In the genomic region with DNA sequence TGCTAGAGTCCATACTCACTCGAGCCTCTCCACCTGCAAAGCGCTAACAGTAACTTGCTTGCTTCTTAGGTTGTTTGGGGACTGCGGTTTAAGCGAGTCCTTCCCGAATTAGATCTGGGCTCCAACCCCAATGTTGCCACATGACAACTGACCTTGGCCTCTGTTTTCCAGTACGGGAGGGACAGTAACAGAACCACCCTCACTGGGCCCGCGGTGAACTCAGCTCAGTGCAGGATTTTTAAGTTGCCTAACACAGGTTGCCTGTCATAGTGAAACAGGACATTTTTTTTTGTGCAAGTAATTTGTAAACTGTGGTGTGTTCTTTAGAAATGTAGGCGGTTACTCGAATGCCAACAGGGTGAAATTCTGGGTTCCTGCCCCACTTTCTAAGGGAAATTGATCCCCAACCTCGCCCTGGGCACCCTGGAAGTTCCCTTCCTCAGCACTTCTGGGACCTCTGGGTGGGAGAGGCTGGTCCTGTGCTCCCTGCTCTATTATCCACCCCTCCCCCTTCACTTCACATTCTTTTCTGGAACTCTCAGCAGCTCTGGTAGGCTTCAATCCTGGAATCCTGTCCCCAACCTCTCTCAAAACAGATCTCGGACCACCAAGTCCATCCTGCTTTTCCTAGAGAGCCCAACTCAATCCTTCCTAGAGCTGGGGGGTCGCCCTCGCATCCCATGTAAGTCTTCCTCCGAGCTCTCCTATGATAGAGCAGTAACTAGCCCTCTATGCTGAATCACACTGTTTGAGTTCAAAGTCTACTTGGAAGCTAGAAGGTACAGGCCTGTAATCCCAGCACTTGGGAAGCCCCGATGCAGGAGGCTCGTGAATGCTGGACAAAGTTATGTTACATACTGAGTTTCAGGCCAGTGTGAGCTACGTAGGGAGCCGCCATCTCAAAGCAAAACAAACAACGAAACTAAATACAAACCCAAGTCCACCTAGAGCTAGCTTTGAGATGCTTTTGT, we compare ENCODE assay signal across 8 mouse cellular contexts. TPM values are rescaled to one million over a fixed set of nuclear protein-coding genes. Genes with fewer than 3 reads are reported as not detected.
DNase-seq lines count a peak whose midpoint lies in the region; TF ChIP-seq lines count a peak whose summit lies in the region.

No protein-coding gene starts in this region.

- TF ChIP-seq POLR2A in MEL (IDR thresholded peaks at IDR 0.05; ENCODE audit: control insufficient read depth in 1 of 2, insufficient read depth in 1 of 2, low read depth in 1 of 2, low read length in 2 of 2, poor library complexity in 1 of 2) = no peak

- no peak for TF ChIP-seq CTCF in MEL (IDR thresholded peaks at IDR 0.05 in 2 of 3, conservative IDR thresholded peaks at IDR 0.05 in 1 of 3; ENCODE audit: control insufficient read depth in 1 of 3, insufficient read depth in 1 of 3, low read depth in 2 of 3, low read length in 3 of 3, poor library complexity in 1 of 3, severe bottlenecking in 1 of 3)

- H3K36me3 ChIP-seq in MEL (ENCODE audit: control insufficient read depth in 1 of 2, insufficient read depth in 2 of 2, low read length in 2 of 2) = peaks cover 0 to 31% of the 10 kb centered on the region in 2 experiments; a peak in 2 of 4 replicates

- DNase-seq in 416B (ENCODE audit: low read depth) (peak; percentile 95), MEL (ENCODE audit: low read depth, low spot score) (no peak), MN1 (ENCODE audit: low spot score) (no peak)
- DNase-seq in gastrocnemius, postnatal 25 days = peak; percentile 72
- DNase-seq in kidney, adult 8-10 months = peak; percentile 56 to 63
- peak; percentile 69 for DNase-seq in lung, postnatal 36 days
- no peak for DNase-seq in embryo, embryonic 10 days (ENCODE audit: low spot score)
- no peak for DNase-seq in retina, embryonic 14.5 days (ENCODE audit: low spot score)

- no peak for TF ChIP-seq RAD21 in MEL (IDR thresholded peaks at IDR 0.05; ENCODE audit: low read depth, low read length)

- H3K9ac ChIP-seq in MEL (ENCODE audit: control insufficient read depth, low read depth, low read length, poor library complexity, severe bottlenecking) = peak overlapping the region; percentile 73

- peak overlapping the region; percentile 91 for H3K27ac ChIP-seq in MEL (ENCODE audit: control insufficient read depth, low read depth, low read length)

- H3K79me2 ChIP-seq in MEL (ENCODE audit: control insufficient read depth, insufficient read depth, low read length, poor library complexity) = no peaks in the 10 kb centered on the region; the same call in 1 of the 2 replicates

- no peaks in the 10 kb centered on the region for H3K27me3 ChIP-seq in MEL (ENCODE audit: control insufficient read depth in 1 of 2, insufficient read depth in 2 of 2, low read length in 2 of 2)

- no peak for TF ChIP-seq EP300 in MEL (IDR thresholded peaks at IDR 0.05; ENCODE audit: low read depth in 1 of 2, low read length in 2 of 2)

- H3K4me3 ChIP-seq in MEL (ENCODE audit: control insufficient read depth in 1 of 2, insufficient read depth in 1 of 2, low read depth in 2 of 2, low read length in 2 of 2) = peak overlapping the region; percentile 38 to 60

- peaks cover 16 to 46% of the 10 kb centered on the region in 2 experiments for H3K4me1 ChIP-seq in MEL (ENCODE audit: control insufficient read depth in 1 of 2, insufficient read depth in 2 of 2, low read length in 2 of 2)

- H3K9me3 ChIP-seq in MEL (replicated peaks; ENCODE audit: insufficient read depth, low read length) = no peaks in the 10 kb centered on the region

TF ChIP-seq in MEL, 35 proteins besides CTCF, POLR2A, EP300 and RAD21:
- TF ChIP-seq SIN3A (IDR thresholded peaks at IDR 0.05; ENCODE audit: low read length) = 0 out of 2 replicates have a peak, but pooled peaks have one; percentile 1
- TF ChIP-seq UBTF (IDR thresholded peaks at IDR 0.05; ENCODE audit: borderline replicate concordance, insufficient read depth, low read depth, low read length) = peak; percentile 12; the same call in 1 of the 2 replicates
- no peak for TF ChIP-seq POLR2AphosphoS5 (IDR thresholded peaks at IDR 0.05; ENCODE audit: borderline replicate concordance, low read depth, low read length)

RNA-seq across cellular contexts. Expression of a gene that starts 46.1 kb away (rescaled TPM):
- total RNA-seq in MEL (2012; rRNA removed) = 21.6 and 23.5 TPM in 2 replicates
- 10 to 100 TPM in 1 of 2 experiments, not detected in 1; 35.1 TPM for polyA plus RNA-seq in MEL (2012; ENCODE audit: insufficient read depth in 1 of 2, insufficient read length in 2 of 2, low read depth in 1 of 2, low replicate concordance in 2 of 2, missing spikeins in 1 of 2)
- total RNA-seq in gastrocnemius, postnatal 25 days (2021) = 10 to 100 TPM; 93.9 to 99.4 TPM

Comparison
In these comparisons a context has a peak if more than half of its experiments do, and no peak if none do; other contexts are left out.
1. DNase-seq: peak in 416B (single experiment), gastrocnemius, postnatal 25 days (single experiment), kidney, adult 8-10 months (2 of 2) and lung, postnatal 36 days (single experiment); none in MEL (single experiment), embryo, embryonic 10 days (single experiment), retina, embryonic 14.5 days (single experiment) and MN1 (single experiment).